Mouse (Mus musculus) G1E (cell line): ENCODE measurements around the gene Sgf29.

Experiments used
- CTCF ChIP-seq: IDR thresholded peaks from 2 replicates; pipeline ENCODE4 v1.5.1; 2012; ENCODE audit warnings: low read depth, low read length, inconsistent platforms, mixed read lengths
- GATA1 ChIP-seq: IDR thresholded peaks from 2 replicates; pipeline ENCODE4 v1.6.1; 2012; ENCODE audit warnings: borderline replicate concordance, low read length, inconsistent platforms, mixed read lengths
- POLR2AphosphoS5 ChIP-seq: IDR thresholded peaks from 2 replicates; pipeline ENCODE4 v1.6.1; 2012; ENCODE audit warnings: low read depth, low read length, inconsistent platforms; ENCODE audit not compliant: insufficient replicate concordance

DNA sequence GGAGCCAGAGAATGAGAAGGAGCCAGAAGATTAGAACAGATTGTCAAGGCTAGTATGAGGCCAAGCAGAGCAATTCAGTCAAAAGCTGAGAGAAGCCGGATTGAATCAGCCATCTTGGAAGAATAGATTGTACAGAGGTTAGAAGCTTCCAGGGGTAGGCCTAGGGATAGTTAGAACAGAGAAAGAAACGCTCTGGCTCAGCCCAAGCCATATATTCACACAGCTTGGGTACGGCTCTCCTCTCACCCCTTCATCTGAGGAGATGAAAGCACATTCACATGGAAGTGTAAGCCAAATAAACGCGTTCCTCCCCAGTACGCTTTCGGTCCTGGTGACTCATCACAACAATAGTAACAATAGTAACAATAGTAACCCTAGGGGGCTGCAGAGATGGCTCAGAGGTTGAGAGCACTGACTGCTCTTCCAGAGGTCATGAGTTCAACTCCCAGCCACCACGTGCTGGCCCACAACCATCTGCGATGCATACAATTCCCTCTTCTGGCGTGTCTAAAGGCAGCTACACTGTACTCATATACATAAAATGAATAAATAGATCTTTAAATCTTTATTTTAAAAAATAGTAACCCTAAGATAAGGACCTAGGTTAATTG is 45.4 kb downstream of the Sgf29 start:
- TF ChIP-seq GATA1, result no peak
- no peak for TF ChIP-seq CTCF
- no peak for TF ChIP-seq POLR2AphosphoS5
